Mouse (Mus musculus) gastrocnemius, adult 8-10 months (tissue): ENCODE measurements around the gene Gramd2. TPM values are rescaled to one million over a fixed set of nuclear protein-coding genes. Genes with fewer than 3 reads are reported as not detected.

Experiments used
- DNase-seq, 2 experiments: peaks; one replicate each; pipeline ENCODE4 v3.0.0; 2022; ENCODE audit warnings: low spot score in 2 of 2
- total RNA-seq, 4 experiments: library from RNA; stranded (reverse); gene quantifications; 2 replicates each; pipeline ENCODE4 v1.2.4; 2022

Gramd2 gene
- under 1 TPM in 2 of 4 experiments, not detected in 2; 0.27 to 0.36 TPM for total RNA-seq

DNA sequence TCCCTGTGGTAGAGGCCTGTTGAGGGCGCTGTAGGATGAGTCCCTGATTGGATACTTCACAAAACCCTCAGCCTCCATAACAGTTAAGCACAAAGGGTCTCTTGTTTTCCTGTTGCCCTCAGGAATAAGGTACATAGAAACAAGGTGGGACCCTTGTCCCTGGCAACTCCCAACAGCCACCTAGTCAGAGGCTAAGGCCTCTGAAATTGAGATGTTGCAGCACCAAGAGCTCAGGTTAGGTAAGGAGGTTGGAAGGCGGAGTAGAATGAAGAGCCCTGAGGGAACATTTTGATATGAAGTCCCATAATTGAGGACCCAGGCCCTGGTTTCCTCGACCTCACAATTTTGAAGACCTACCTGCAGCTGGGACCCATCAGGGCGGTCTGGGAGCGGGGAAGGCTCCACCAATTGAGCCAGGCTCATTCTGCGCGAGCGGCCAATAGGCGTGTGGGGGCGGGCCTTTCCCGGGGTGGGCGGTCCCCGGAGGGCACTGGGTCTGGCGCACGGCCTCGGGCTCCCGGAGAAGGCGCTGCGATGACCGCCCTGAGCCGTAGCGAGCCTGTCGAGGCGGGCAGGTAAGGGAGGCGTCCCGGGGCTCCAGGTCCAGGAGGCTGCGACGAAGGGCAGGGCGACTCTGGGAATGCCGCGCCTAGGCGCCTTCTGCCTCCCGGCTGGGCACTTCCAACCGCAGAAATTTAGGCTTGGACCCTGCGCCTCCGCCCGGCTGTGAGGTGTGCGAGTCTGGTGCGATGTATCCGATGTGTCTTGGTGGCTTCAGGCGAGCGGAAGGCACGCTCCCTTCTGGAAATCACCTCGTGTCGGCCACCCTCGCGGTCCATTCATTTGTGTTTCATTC, at the start of gene Gramd2:
Gene Gramd2 (plus strand): TSS at position 467 of the 856 bp plus-strand sequence.
- peak in 1 of 2 experiments; percentile 51 for DNase-seq

DNA sequence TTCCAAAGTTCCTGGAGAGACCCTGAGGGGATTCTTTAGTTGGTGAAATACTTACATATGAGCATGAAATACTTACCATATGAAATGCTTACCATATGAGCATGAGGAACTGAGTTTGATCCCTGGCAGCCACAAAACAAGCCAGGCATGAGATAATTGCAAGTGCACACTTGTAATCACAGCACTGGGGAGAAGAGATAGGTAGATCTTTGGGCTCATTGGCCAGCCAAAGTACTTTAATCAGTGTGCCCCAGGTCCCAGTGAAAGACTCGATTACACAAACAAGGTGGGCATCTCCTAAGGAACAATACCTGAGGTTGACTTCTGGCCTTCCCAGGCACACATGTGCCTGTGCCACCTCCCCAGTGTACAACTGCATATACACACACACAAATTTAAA, 41.6 kb upstream of the Gramd2 start:
- no peak for DNase-seq

DNA sequence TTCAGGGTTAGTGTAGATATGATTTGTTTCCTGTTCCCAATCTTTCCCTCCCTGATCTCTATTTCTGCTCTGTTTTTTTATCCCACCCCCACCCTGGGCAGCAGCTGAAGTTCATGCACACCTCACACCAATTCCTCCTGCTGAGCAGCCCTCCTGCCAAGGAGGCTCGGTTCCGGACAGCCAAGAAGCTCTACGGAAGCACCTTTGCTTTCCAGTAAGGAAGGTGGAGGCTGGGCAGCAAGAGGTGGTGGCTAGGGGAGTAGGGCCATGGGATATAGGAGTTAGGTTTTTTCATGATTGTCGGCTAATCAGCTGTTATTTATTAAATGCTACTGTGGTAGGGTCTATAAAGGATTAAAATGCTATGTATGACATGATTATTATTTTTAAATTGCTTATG, 40.0 kb upstream of the Gramd2 start:
- no peak for DNase-seq

DNA sequence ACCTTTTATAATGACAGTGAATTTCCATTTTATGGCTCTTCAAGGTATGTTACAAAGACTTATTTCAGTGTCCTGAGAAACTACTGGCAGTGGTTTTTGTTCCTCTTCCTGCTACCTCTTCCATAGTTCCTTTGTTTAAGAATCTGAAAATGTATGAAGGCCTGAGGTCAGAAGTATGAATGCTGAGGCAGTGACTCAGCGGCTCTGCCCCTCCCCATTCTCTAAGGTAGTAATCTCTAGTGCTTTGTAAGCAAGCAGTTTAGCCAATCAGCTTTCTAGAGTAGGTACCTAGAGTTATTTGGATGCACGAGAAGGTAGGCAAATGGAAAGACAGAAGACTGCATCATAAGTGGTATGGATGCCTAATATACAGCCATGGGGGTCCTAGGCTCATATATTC, 38.6 kb upstream of the Gramd2 start:
- DNase-seq: no peak

DNA sequence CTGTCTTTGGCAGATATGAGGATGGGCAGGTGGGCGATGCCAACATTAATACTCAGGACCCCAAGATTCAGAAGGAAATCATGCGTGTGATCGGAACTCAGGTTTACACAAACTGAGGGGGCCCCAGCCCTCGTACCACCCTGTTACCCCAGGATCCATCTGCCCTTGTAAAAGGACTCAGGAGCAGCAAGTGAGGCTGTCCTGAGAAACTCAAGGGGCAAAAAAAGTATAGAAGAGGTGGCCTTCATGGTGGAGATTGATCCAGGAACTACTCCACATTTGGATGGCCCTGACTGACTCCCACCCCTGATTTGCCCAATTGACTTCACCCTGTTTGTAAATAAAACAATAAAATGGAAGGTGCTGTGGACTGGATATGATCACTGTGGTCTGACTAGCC, 30.0 kb upstream of the Gramd2 start:
- DNase-seq: no peak

DNA sequence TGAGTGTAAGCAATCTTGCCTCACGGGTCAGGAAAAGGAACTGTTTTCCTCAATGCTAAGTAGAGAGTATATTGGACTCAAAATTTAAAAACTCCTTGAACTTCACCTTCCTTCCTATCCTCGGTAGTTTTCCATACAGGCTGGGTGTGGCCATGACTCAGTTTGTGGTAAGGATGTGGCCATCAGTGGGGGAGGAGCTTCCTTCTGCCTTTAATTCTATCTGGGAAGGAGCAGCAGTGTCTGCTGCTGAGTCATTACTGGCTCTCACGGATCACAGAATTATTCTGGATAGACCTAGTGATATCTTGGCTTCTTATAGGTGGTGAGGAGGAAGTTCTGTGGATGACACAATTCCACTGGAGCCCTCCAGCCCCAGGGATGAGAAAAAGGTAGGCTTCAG, 26.6 kb upstream of the Gramd2 start:
- DNase-seq: no peak

DNA sequence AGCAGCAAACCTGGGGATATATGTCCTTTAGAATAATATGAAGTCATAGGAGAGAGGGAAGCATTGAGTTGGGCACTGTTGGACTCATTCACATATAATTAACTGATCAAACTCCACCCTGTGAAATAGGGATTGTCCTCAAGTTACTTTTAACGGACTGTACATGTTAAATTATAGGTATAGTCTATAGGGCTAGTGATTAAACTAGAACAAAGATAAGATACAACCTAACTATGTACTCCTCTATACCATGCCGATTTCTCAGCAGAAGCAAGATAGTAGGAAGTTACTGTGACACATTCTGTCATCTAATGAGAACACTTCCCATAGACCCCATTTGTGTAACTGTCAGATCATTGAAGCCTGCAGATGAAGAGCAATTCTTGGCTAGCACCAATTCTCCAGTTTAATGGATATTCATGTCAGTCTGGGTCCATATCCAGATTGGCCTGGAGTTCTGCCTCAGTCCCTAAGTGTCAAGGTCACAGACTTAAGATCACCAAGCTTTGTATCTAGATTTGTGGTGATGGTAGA, 25.4 kb upstream of the Gramd2 start:
- no peak for DNase-seq

DNA sequence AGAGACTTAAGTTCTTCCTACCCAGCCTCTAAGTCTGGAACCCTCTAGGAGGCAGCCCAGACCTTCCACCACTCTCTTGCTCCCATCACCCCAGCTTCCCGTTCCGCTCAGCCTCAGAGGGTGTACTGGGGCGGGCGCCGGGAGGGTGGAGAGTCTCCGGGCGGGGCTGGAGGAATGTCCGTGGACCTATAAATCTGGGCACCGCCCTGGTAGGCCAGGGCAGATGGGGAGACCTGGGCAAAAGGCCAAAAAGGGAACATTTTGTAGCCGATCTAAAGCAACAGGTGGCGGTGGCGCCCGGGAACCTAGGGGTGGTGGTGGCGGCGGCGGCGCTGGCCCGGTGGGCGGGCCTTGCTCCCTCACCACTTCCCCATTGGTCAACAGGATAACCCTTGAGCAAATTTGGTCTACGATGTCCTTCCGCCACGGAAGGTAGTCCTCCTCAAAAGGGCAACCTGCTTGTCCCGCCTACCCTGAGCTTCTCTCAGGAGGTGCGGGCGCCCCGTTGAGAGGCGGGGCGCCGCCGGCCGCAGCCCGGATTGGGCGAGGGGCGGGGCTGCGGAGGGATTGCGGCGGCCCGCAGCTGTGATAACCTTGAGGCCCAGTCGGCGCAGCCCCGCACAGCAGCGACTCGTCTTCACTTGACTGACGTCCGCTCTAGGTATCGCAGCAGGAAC, 23.8 kb upstream of the Gramd2 start, which contains the start of gene Pkm:
Gene Pkm (plus strand): TSS at position 411 of the 677 bp plus-strand sequence.
- peak; percentile 96 to 98 for DNase-seq

DNA sequence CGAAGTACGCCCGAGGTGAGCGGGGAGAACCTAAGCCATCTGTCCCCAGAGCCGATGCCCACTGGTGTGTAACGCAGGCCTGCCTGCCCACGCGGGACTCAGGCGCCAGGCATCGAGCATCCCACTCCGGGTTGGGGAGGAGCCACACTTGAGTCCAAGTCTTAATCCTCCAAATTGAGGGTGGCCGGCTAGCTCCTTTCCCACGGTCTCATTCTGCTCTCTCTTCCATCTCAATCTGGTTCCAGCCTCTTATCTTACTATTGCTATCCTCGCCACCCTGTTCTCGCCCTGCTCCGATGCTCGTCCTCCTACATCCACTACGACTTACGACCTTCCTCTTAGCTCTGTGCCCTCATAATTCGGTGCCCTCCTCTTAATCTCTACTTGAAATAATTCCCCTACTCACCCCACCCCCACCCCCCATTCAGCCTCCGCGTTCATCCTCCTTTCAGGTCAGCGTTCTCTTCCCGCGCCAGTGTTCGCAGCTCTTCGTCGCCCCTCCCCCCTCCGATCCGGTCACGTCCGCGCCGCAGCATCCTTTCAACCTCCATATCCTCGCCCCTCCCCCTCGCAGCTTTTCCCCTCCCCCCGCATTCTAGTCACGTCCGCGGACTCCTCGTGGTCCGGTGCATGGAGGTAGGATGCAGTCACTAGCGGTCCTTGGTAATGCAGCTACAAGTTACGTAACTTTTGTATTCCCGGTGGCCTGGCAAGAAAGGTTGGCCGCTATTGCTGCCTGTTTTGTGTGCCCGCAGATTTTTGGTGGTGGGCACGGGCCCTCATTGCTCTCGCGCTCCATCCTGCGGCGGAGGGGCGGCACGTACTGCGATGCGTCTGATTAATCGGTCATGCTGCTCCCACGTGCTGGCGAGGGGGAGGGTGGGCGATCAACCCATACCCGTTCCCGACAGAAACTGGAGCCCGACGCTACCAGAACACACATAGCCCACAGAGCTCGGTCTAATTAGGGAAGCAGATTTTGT, 23.0 kb upstream of the Gramd2 start:
- peak in 1 of 2 experiments; percentile 73 for DNase-seq

DNA sequence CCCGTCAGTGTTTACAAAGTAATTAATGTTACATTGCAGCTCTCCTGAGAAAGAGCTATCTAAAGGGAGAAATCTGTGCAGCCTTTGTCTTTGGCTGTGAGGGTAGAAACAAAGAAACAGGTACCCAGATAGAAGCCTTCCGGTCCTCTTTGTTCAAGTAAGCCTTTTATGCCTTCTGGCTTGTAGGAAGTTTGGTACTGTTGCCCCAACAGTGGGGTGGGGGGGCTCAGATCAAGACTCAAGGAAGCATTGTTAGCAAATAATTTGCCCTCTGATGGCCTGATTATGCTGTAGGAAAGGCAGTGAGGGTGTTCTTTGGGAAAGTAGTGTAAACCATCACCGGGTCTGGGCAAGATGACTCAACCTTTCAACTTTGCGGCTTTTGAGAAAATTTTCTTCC, 21.8 kb upstream of the Gramd2 start:
- DNase-seq: no peak

DNA sequence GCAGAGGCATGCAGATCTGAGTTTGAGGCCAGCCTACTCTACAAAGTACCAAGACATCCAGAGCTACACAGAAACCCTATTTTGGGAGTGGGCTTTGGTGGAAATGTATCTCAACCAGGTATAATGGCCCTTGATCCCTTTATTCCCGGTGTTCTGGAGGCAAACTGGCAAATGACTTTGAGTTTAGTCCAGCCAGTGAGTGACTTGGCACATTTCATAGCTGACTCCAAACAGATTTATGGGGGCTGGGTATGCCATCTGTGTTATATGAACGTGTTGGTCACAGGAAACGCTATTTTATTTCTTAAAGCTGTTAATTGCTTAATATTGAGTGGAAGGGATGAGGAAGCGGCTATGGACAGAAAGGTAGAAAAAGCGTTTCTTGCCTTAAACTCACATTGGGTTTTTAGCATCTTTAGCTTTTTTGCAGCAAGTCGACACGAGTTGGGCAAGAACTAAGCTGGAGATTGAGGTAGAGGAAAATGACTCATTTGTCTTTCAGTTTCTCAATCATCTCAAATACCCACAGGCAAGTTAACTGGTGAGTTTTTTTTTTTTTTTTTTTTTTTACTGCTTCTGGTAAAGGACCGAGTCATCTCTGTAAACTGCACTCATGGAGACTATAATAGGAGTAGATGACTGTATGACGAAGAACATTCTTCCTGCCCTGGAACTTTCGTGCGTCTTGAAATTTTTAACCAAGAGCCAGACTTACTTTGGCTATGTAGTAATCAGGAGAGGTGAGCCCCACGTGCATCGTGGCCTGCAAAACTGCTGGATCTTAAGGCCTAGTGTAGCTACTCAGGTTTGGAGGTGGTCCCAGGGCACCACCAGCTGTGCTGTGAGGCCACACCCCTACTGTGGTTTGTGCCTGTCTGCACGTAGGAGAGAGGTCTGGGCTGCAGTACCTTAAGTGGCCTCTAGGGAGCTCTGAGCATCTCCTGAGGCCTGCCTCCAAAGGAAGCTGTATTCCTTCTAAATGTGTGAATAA, 20.6 kb upstream of the Gramd2 start:
- DNase-seq: peak; percentile 85 to 86

DNA sequence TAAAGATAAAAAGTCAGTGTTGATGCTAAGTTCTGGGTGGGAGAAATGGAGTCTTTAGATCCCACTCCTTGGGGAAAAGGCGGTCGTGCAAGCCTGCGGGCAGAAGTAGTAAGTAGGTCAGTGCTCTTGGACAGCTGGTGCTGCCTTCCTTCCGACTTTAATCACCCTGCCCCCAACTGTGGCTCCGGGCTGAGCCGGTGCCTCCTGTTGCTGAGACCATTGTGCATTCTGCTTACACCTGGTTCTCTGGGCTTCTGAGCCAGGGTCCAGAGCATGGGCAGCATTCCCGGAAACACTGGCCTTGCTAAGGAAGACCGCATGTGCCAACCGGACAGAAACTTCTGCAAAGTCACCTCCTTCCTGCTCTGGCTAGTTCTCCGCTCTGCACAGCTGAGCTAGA, 19.5 kb upstream of the Gramd2 start:
- peak in 1 of 2 experiments; percentile 69 for DNase-seq

DNA sequence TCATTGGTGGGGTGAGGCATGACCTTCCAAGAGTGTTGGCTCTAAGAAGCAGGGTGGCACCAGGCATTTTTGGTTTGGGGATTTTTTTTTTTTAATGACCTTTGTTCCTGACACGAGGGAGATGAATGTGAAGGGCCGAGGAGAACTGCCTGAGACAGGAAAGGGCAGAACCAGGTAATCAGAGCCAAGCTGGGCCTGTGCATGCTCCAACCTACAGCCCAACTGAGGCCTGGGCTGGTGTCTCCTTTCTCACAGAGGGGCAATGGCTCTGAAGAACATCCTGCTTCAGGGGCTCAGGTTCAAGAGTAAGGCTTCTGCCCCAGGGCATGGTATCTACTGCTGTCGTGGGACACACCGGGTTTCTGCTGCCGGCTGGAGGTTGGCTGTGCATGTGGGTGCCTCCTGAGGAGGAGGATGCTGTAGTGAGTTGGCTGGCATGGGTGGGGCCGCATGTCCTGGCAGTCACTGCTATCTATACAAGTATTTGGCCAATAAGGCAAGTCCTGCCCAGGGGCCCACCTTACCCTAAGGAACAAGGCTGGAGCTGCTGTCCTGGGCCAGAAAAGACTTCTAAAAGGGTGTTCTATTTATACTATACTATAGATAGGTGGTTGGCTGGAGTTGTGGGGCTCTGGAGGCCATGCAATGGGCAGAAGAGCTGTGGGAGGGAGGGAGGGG, 18.5 kb upstream of the Gramd2 start:
- no peak for DNase-seq

DNA sequence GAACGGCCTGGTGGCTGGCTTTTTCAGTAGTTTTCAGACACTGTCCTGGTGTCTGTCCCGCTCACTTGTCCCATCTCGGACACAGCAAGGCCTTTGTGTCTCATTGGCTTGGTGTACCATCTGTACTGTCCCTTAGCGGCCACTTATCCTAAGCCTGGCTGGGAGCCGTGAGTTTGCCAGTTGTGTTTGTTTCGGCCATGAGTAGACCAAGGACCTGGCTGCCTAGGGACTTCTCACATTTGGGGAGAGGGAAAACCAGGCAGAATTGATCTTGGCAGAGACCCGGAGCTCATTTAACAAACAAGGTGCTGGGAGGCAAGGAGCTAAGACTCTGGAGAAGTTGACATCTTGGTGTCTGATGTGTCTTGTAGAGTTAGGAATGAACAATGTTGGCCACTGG, 16.7 kb upstream of the Gramd2 start:
- DNase-seq: no peak

DNA sequence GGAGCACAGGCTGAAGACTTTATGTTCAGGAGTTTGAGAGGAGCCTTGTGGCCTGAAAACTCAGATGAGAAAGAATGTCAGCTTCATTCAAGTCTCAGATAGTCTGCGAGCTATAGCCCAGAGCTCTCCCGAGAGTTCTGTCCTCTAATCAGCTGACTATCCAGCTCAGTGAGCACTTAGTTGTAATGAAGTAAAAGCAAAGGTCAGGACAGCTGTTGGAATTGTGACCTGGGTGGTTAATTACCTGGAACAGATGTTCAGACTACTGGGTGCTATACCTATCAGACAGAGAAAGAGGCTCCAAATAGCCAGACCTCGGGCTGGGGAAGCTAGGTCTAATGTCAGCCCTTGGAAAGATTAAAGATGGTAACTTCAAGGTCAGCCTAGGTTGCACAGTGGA, 16.0 kb upstream of the Gramd2 start:
- no peak for DNase-seq

DNA sequence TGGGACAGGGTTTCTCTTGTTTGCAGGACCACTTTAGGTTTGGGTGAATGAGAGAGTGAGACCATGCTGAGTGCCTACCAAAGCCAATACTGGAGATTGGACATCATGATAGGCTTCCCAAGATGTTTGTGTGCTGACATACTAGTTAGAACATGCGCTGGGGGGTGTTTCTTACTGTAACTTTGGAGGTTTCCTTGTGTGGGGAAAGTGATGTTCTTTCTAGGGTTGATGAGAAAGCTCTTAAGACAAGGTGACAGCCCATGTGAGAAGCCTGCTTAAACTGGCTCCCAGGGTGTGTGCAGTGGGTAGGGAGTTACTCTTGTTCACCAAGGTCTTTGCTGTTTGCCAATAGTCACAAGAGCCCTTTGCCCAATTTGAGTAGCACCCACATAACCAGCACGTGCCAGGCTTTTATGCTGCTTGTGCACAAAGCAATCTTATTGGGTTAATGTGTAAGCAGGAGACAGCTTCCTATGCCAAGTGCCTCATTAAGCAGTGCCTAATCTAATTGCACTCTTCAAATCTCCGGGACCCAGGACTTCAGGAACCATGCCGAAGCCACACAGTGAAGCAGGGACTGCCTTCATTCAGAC, 15.2 kb upstream of the Gramd2 start:
- no peak for DNase-seq

DNA sequence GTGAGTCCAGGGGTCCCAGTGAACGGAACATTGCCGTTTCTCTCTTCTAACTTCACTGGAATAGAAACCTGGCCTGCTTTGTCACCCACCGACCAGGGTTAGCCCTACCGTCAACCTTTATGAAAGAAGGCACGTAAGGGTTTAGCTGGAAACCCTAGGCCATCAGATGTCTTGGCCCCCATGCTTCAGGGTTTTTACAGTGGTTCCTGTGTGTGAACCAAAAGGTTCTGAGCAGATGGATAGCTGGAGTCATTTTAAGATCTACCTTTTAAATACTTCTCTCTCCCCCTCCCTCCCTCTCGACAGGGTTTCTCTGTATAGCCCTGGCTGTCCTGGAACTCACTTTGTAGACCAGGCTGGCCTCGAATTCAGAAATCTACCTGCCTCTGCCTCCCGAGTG, 13.9 kb upstream of the Gramd2 start:
- no peak for DNase-seq

DNA sequence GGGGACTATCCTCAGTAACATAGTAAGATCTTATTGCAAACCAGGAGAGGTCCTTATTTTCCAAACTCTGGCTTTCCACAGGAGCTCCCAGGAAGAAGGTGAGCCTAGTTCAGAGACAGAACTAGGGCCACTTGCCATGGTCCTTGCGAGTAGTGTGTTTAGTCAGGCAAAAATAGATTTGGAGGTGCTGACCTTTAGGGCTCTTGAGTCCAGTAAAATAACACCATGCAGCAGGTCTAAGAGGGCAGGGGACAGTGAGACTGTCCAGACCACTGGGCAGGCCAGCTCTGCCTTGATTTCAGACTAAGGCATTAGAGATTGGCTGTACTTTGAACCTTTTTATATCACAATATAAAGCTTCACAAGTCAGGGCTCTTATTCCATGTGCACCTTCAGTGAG, 13.1 kb upstream of the Gramd2 start:
- peak in 1 of 2 experiments; percentile 37 for DNase-seq

DNA sequence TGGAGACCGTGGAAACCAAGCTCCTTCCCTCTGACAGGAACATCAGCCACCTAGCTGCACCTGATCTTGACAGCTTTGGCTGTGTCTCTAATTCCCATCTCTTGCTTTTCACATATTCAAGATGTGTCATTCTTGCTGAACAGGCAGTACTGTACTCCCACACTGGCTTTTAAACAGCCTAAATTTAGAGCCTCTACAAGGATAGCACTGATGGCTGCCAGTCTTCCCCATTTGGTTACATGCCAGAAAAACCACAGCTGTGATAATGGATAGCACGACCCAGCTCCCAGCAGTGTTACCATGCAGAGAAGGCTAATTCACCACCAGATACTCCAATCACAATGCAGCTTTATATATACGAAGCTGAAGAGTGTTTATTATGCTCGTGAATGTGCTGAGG, 12.7 kb upstream of the Gramd2 start:
- DNase-seq: peak in 1 of 2 experiments; percentile 55
